Mouse (Mus musculus) cerebellum, adult 8-10 months (tissue): Measurements from ENCODE around the gene Klk13.

Source experiments
- DNase-seq: peaks from one replicate; pipeline ENCODE4 v3.0.0; 2022

Gene Klk13

GRCm38 (mm10) chr7:43772901-43773300, 60.5 kb downstream of the Klk13 start:
- no peak for DNase-seq

GRCm38 (mm10) chr7:43774364-43774763, 62.0 kb downstream of the Klk13 start, which contains the start of gene Klk11:
Gene Klk11, plus strand, starts transcription at chr7:43774604.
- DNase-seq: no peak

- DNase-seq: no peak
Measured at GRCm38 (mm10) chr7:43774802-43775201, 62.4 kb downstream of the Klk13 start.

- DNase-seq: no peak
Measured at GRCm38 (mm10) chr7:43775311-43776057, 63.1 kb downstream of the Klk13 start.

- DNase-seq: no peak
Measured at GRCm38 (mm10) chr7:43776506-43776905, 64.1 kb downstream of the Klk13 start.
